Mouse (Mus musculus): ENCODE data around the gene Olfr1418.
"Not testable (repeated sequence)": the region's sequence is repeated elsewhere in the genome, so short reads cannot be mapped to it uniquely, and the experiment has no call there.

Gene Olfr1418

GRCm38 (mm10) chr19:11860966-11861365 is at the start of gene Olfr1418:
TSS of gene Olfr1418 (minus strand) at chr19:11861066.
- DNase-seq (ENCODE audit: low spot score): no peak

DNA sequence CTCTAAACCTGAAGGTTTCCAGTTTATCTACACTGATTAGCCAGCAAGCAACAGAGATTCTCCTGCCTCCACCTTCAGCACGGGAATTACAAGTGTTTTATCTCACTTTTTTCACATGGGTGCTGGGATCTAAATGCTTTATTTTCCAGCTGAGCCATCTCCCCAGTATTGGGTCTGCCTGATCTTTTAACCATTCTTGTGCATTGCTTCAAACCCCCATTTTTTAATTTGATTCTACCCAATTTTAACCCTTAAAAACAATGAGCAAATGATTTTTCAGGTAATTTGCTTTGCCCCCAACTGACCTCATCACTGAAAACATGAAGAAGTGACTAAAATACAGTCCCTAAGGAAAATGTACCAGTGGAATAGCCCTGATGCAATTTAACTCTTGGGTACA is 25.4 kb upstream of the Olfr1418 start, which contains the start of gene Olfr1420:
Gene Olfr1420 (plus strand): TSS at position 301 of the 400 bp plus-strand sequence.
- no peak for DNase-seq (ENCODE audit: low spot score)

- not testable (repeated sequence) for DNase-seq (ENCODE audit: low spot score)
These were observed 17.5 kb upstream of the Olfr1418 start for GRCm38 (mm10) chr19:11878404-11878803.

DNA sequence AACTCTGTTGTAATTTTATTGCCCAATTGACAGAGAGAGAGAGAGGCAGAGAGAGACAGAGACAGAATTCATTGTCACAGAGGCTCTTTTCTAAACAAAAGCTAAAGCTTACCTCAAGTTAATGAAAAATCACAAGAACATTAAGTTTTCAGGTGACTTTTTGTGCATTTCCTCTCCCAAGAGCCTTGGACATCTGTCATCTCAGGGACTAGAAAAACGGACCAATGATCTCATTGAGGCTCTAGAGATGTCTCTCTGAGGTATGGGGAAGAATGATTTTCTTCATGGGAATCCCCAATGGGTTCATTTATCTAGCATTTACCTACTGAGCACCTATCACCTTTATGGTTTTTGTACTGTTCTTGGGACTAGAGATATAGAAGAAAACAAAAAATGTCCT is 14.1 kb upstream of the Olfr1418 start, which contains the start of gene Olfr1419:
Gene Olfr1419 (minus strand): TSS at position 101 of the 400 bp plus-strand sequence.
- DNase-seq (ENCODE audit: low spot score): no peak

DNA sequence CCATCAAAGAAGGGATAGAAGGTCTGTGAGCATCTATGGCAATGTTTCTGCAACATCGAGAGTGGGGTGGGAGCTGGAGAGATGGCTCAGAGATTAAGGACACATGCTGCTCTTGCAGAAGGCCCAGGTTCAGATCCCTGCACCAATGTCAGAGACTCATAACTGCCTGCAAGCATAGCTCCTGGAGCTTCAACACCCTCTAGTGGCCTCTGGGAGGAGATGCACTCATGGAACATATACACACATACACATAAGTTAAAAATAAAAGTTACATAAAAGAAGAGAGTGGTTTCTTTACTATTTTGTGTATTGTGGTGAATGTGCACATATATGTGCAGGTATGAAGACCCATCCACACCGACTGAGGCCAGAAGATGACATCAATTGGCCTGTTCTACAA is 7.0 kb upstream of the Olfr1418 start:
- no peak for DNase-seq (ENCODE audit: low spot score)

- DNase-seq (ENCODE audit: low spot score): peak; percentile 47
These were observed 4.4 kb downstream of the Olfr1418 start for GRCm38 (mm10) chr19:11856506-11856905.

GRCm38 (mm10) chr19:11854821-11855220 is 6.0 kb downstream of the Olfr1418 start:
- no peak for DNase-seq (ENCODE audit: low spot score)

GRCm38 (mm10) chr19:11852652-11853051 is 8.2 kb downstream of the Olfr1418 start:
- no peak for DNase-seq (ENCODE audit: low spot score)

DNA sequence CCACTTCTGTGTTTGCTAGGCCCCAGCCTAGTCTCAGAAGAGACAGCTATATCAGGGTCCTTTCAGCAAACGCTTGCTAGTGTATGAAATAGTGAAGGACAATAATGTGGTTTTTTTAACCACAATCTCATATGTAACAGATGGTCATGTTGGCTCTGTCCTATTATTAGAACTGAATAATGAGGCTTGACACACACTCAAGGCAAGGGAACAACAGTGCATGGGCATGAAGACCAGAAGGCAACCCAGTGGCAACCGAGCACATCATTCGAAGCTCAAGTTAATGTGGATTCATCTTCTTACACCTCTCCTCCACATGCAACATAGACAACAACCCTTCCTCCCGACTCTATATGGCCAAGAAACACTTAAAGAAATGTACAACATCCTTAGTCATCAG is 14.5 kb downstream of the Olfr1418 start:
- no peak for DNase-seq (ENCODE audit: low spot score)

GRCm38 (mm10) chr19:11839119-11839518 is 21.7 kb downstream of the Olfr1418 start, which contains the start of gene Olfr1417:
TSS of gene Olfr1417 (minus strand) at chr19:11839219.
- DNase-seq (ENCODE audit: low spot score): no peak

DNA sequence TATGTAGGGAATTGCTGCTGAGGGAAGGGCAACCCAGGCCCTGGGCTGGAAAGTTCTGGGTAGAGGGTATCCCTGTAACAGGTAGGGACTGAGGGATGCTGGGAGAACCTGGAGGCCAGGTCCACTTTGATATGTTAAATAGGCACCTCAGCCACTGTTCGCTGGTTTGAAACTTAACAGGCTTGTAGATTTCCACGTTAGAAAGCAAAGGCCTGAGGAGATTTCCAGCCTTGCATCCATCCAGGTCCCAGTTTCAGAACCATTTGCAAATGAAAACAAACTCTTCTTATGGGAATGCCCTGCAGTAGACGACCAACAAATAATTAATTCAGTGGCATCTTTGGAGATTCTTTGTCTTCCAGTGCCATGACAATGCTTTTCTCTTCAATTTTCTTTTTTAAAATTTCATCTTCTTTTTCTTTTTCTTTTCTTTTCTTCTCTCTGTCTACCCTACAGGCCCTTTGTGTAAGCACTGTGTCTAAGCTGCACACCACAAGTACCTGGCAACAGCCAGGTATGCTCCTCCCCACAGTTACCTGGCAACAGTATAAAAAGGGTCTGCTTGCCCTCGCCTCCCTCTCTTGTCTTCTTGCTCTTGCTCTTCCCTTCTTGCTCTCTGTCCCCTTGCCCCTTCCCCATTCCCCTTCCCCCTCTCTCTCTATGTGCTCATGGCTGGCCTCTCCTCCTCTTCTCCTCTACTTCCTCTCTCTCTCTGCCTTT is 37.4 kb downstream of the Olfr1418 start:
- DNase-seq (ENCODE audit: low spot score): no peak

DNA sequence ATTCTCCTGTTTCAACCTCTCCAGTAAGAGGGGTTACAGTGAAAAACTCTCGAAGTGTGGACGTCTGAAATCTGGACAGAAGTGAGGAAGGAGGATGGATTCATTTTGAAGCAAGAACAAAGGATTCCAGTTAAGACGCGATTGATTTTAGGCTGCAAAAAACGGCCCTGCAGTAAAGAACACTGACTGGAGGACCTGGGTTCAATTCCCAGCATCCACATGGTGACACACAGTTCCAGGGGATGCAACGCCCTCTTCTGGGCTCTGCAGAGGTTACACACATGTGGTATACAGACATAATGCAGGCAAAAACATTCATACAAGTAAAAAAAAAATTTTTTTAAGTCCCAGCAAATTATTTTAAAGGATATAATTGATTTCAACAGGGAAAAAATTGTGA is 40.7 kb downstream of the Olfr1418 start:
- DNase-seq (ENCODE audit: low spot score): no peak

- DNase-seq (ENCODE audit: low spot score): peak; percentile 26
These were observed 41.1 kb downstream of the Olfr1418 start for GRCm38 (mm10) chr19:11819800-11820199.

GRCm38 (mm10) chr19:11819143-11819700 is 41.6 kb downstream of the Olfr1418 start, which contains the start of gene Stx3:
TSS of gene Stx3 (minus strand) at chr19:11819403.
- DNase-seq (ENCODE audit: low spot score): no peak

- no peak for DNase-seq (ENCODE audit: low spot score)
These were observed 42.4 kb downstream of the Olfr1418 start for GRCm38 (mm10) chr19:11818199-11819142.

DNA sequence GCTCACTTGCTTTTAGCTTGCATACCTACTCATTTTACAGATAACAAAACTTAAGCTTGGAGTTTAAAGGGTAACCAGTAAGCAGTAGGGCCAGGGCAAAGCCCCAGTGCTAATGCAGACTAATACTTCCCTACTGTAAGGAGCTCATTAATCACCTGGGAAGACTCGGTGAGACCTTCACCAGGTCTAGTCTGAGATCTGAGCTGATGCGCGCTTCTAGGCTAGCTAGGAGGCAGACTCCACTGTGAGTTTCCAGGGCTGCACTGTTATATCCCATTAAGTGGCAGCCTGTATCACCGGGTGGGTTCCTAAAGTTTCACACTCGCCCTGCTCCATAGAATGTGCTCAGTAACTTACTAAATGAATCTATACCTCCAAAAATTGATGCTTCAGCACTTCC is 43.3 kb downstream of the Olfr1418 start:
- no peak for DNase-seq (ENCODE audit: low spot score)

DNA sequence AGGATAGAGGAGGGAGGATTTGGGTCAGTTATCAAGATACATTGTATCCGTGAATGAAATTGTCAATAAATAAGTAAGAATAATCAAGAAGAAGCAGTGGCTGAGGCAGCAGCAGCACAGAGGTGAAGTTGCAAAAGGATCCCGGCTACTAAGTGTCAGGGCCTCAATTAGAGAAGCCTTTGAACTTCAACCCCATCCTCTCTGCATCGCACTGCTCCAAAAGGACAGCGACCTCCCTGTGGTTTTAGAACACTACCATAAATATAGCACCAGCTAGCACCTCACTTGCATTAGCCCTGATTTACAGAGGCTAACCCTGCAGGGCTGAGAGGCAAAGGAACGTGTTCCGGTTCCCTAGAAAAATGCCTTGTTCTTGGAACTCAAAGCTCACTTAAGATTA is 44.2 kb downstream of the Olfr1418 start:
- DNase-seq (ENCODE audit: low spot score): no peak

DNA sequence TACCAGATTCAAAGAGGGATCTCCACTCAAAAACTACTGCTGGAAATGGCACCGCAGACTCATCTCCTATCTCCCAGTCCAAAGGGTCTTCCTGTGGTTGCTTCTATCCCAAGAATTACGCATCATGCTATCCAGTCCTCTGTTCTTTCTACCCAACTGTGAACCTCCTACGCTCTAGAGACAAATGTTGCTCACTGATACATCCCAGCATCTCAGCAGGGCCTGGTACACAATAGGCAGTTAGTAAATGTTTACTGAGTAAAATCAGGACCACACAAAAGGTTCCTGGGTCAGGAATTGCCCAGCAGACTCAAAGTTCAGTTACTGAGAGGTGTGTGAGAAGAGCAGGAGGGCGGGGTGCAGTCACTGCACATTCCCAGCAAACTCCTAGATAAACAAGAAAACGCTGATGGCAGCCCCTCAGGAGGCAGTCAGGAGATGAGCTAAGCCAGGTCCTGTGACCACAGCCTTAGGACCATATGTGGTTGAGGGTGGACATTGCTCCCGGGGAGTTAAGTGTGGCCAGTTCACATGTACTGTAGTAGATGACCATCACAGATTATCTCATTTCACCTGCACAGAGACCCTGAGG is 46.0 kb downstream of the Olfr1418 start:
- no peak for DNase-seq (ENCODE audit: low spot score)

DNA sequence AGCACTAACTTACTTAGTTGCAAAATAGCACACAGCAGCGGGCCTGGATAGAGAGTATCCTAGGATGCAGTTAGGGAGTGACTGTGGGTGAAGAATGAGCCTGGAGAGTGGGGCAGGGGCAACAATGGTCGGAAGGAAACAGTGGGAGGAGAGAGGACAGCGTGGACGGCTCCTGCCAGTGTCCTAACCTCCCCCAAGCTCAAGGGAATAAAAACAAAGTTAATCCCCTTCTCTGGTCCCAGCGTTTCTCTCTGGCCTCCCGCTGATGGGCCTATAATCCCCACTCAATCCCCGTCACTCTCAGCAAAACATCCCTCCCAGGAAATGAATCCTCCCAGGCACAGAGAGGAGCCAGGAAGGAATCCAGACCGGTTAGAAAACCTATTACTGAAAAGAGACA is 47.2 kb downstream of the Olfr1418 start:
- no peak for DNase-seq (ENCODE audit: low spot score)

GRCm38 (mm10) chr19:11813136-11813535 is 47.7 kb downstream of the Olfr1418 start:
- no peak for DNase-seq (ENCODE audit: low spot score)

- DNase-seq (ENCODE audit: low spot score): no peak
These were observed 49.0 kb downstream of the Olfr1418 start for GRCm38 (mm10) chr19:11811688-11812365.

Measured in adipocyte (in vitro differentiated cells).